Mouse (Mus musculus) bone marrow, adult 2 months (tissue): ENCODE measurements at regions not wholly inside any gene's neighbourhood (a gene's known extent, or its start where the extent isn't known, plus 50 kb on each side); places are given as distances from the start of the nearest gene placed in this dataset.

Experiments used
- CTCF ChIP-seq: fragments of 200-500 bp; IDR thresholded peaks from 2 replicates; pipeline ENCODE4 v1.5.1; 2011; ENCODE audit warnings: low read length, control low read depth; ENCODE audit not compliant: control insufficient read depth, insufficient read depth
- POLR2A ChIP-seq: fragments of 200-500 bp; IDR thresholded peaks from 2 replicates; pipeline ENCODE4 v1.6.1; 2011; ENCODE audit warnings: low read depth, mild to moderate bottlenecking, control low read depth, low read length, borderline replicate concordance; ENCODE audit not compliant: control insufficient read depth

DNA sequence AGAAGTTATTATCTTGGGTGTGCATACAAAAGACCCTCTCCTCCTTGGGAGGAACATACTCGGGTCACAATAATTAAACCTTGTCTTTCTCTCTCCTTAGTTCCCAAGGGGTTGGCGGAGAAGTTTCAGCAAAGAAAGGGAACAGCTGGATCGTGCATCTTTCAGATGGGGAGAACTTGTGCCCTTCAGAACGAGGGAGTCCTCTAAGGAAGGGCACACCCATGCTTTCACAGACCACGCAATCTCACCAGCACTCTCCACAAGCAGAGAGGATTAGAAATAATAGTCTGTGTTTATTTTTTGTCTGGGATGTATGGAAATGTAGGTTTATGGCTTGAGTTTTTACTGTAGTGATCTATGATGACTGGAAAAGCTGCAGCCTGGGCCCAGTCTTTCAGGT, 66.3 kb downstream of the Evx1 start:
- TF ChIP-seq CTCF = no peak
- TF ChIP-seq POLR2A = no peak
